Mouse (Mus musculus): ENCODE results near the gene Kcnj12.

GRCm38 (mm10) chr11:61108911-61109361 is 86.6 kb downstream of the Kcnj12 start:
- no peak for TF ChIP-seq CTCF (IDR thresholded peaks at IDR 0.05; ENCODE audit: borderline replicate concordance, extremely low read depth, insufficient read depth, insufficient read length)
- TF ChIP-seq POLR2A (IDR thresholded peaks at IDR 0.05; ENCODE audit: borderline replicate concordance, extremely low read depth, insufficient read depth, insufficient read length, poor library complexity, severe bottlenecking): no peak

Measured in brain, embryonic 14.5 days (tissue).